Mouse (Mus musculus) hindbrain, embryonic 14.5 days (tissue): Measurements from ENCODE around the gene Mindy4. TPM values are rescaled to one million over a fixed set of nuclear protein-coding genes. Genes with fewer than 3 reads are reported as not detected.

ENCODE experiments used
- ATAC-seq: fragments of 200-750 bp; cut with Nextera tagmentation; 2 replicates; pipeline ENCODE4 v1.8.0; 2017; ENCODE audit warnings: moderate number of reproducible peaks, mild to moderate bottlenecking, moderate TSS enrichment, moderate library complexity; ENCODE audit not compliant: low FRiP score
- DNase-seq: peaks from one replicate; pipeline ENCODE4 v3.0.0-alpha.2; 2015; ENCODE audit warnings: low spot score
- H3K27ac ChIP-seq: fragments of 300-500 bp; sonication (generic); 2 replicates; pipeline ENCODE4 v1.5.1; 2014; ENCODE audit warnings: mild to moderate bottlenecking, moderate library complexity
- H3K27me3 ChIP-seq: fragments of 300-500 bp; sonication (generic); 2 replicates; pipeline ENCODE4 v1.6.1; 2014; ENCODE audit warnings: mild to moderate bottlenecking, low read length, mixed read lengths; ENCODE audit not compliant: control insufficient read depth, insufficient read depth
- H3K36me3 ChIP-seq: fragments of 300-500 bp; sonication (generic); replicated peaks from 2 replicates; pipeline ENCODE4 v1.6.1; 2014; ENCODE audit not compliant: control insufficient read depth, insufficient read depth
- H3K4me1 ChIP-seq: fragments of 300-500 bp; sonication (generic); replicated peaks from 2 replicates; pipeline ENCODE4 v1.6.1; 2014; ENCODE audit warnings: antibody characterized with exemption, low read length, mixed read lengths; ENCODE audit not compliant: control insufficient read depth, insufficient read depth
- H3K4me2 ChIP-seq: fragments of 300-500 bp; sonication (generic); replicated peaks from 2 replicates; pipeline ENCODE4 v1.6.1; 2014; ENCODE audit warnings: mild to moderate bottlenecking, moderate library complexity
- H3K4me3 ChIP-seq: fragments of 300-500 bp; sonication (generic); replicated peaks from 2 replicates; pipeline ENCODE4 v1.5.1; 2014; ENCODE audit warnings: mild to moderate bottlenecking, low read length
- H3K9ac ChIP-seq: fragments of 300-500 bp; sonication (generic); 2 replicates; pipeline ENCODE4 v1.6.1; 2014
- H3K9me3 ChIP-seq: fragments of 300-500 bp; sonication (generic); 2 replicates; pipeline ENCODE4 v1.6.1; 2016; ENCODE audit warnings: low read length; ENCODE audit not compliant: control insufficient read depth
- WGBS: fragments of 180-500 bp; shearing (Covaris S2); extraction: QIAGEN DNeasy Blood & Tissue Kit; methylation state at CpG from one replicate; pipeline ENCODE4 v1.1.7; 2014; 5-methylcytosine and 5-hydroxymethylcytosine counted together
- polyA plus RNA-seq: library from polyadenylated mRNA; unstranded; fragments of >200 nt; fragmentation: Nextera tagmentation; extraction: Ambion mirVana; gene quantifications from 2 replicates; pipeline ENCODE4 v1.2.1, GENCODE M21; 2014

Mindy4 gene
- polyA plus RNA-seq, 1 experiment from 2014 or later: 14.2 TPM

- no peak for DNase-seq
- H3K4me3 ChIP-seq: no peak overlapping the region
- H3K36me3 ChIP-seq: peaks cover 17% of the 10 kb centered on the region; the same call in 1 of the 2 replicates
- H3K4me1 ChIP-seq: no peaks in the 10 kb centered on the region
- no peaks in the 10 kb centered on the region for H3K9me3 ChIP-seq
- no peak overlapping the region for H3K9ac ChIP-seq
- no peak overlapping the region for H3K27ac ChIP-seq
- ATAC-seq: no peak
- WGBS: 92% methylated on average over 2 of the region's 2 CpGs
- H3K27me3 ChIP-seq: no peaks in the 10 kb centered on the region
- no peak overlapping the region for H3K4me2 ChIP-seq
Measured at GRCm38 (mm10) chr6:55299917-55300316, 96.7 kb downstream of the Mindy4 start.

- H3K4me3 ChIP-seq: no peak overlapping the region
- H3K9ac ChIP-seq: no peak overlapping the region
- no peaks in the 10 kb centered on the region for H3K4me1 ChIP-seq
- no peak for ATAC-seq
- H3K4me2 ChIP-seq: no peak overlapping the region
- no peaks in the 10 kb centered on the region for H3K27me3 ChIP-seq
- WGBS: 82% methylated on average over 11 of the region's 11 CpGs
- H3K27ac ChIP-seq: no peak overlapping the region
- H3K36me3 ChIP-seq: peaks cover 17% of the 10 kb centered on the region; the same call in 1 of the 2 replicates
- DNase-seq: no peak
- H3K9me3 ChIP-seq: no peaks in the 10 kb centered on the region
Measured at GRCm38 (mm10) chr6:55300704-55301103, 97.5 kb downstream of the Mindy4 start.

- Histone ChIP-seq H3K27me3 (no peaks in the 10 kb centered on the region), H3K9me3 (no peaks in the 10 kb centered on the region), H3K27ac (no peak overlapping the region), H3K4me1 (no peaks in the 10 kb centered on the region), H3K9ac (no peak overlapping the region), H3K4me3 (no peak overlapping the region), H3K4me2 (no peak overlapping the region), H3K36me3 (no peaks in the 10 kb centered on the region)
- WGBS: 57% methylated on average over 2 of the region's 2 CpGs
- ATAC-seq (no peak), DNase-seq (no peak)
Measured at GRCm38 (mm10) chr6:55310179-55310578, 107.0 kb downstream of the Mindy4 start.

GRCm38 (mm10) chr6:55311962-55312361 is 108.8 kb downstream of the Mindy4 start:
- DNase-seq: no peak
- H3K27me3 ChIP-seq: no peaks in the 10 kb centered on the region
- H3K36me3 ChIP-seq: no peaks in the 10 kb centered on the region
- no peaks in the 10 kb centered on the region for H3K4me1 ChIP-seq
- WGBS: 71% methylated on average over 5 of the region's 5 CpGs
- H3K9ac ChIP-seq: no peak overlapping the region
- no peaks in the 10 kb centered on the region for H3K9me3 ChIP-seq
- H3K4me2 ChIP-seq: no peak overlapping the region
- no peak for ATAC-seq
- H3K27ac ChIP-seq: no peak overlapping the region
- H3K4me3 ChIP-seq: no peak overlapping the region

GRCm38 (mm10) chr6:55313893-55314292 is 110.7 kb downstream of the Mindy4 start:
- H3K27me3 ChIP-seq: no peaks in the 10 kb centered on the region
- WGBS: 97% methylated on average over 4 of the region's 4 CpGs

GRCm38 (mm10) chr6:55314628-55315027 is 111.4 kb downstream of the Mindy4 start:
- H3K4me2 ChIP-seq: no peak overlapping the region
- ATAC-seq (no peak), DNase-seq (no peak)
- no peaks in the 10 kb centered on the region for H3K36me3 ChIP-seq
- H3K27me3 ChIP-seq: no peaks in the 10 kb centered on the region
- WGBS: 90% methylated on average over 8 of the region's 8 CpGs
- no peaks in the 10 kb centered on the region for H3K9me3 ChIP-seq
- H3K27ac ChIP-seq: no peak overlapping the region
- H3K4me3 ChIP-seq: no peak overlapping the region
- H3K9ac ChIP-seq: no peak overlapping the region
- no peaks in the 10 kb centered on the region for H3K4me1 ChIP-seq

More at GRCm38 (mm10) chr6:55313893-55314292, 110.7 kb downstream of the Mindy4 start:
- Histone ChIP-seq H3K4me2 (no peak overlapping the region), H3K9me3 (no peaks in the 10 kb centered on the region), H3K9ac (no peak overlapping the region), H3K4me3 (no peak overlapping the region), H3K27ac (no peak overlapping the region), H3K4me1 (no peaks in the 10 kb centered on the region), H3K36me3 (no peaks in the 10 kb centered on the region)
- ATAC-seq: no peak
- no peak for DNase-seq

- 91% methylated on average over 3 of the region's 3 CpGs for WGBS
- Histone ChIP-seq H3K4me2 (no peak overlapping the region), H3K27ac (no peak overlapping the region), H3K9ac (no peak overlapping the region), H3K9me3 (no peaks in the 10 kb centered on the region), H3K36me3 (no peaks in the 10 kb centered on the region), H3K4me1 (no peaks in the 10 kb centered on the region), H3K4me3 (no peak overlapping the region), H3K27me3 (no peaks in the 10 kb centered on the region)
- no peak for ATAC-seq
- DNase-seq: no peak
Measured at GRCm38 (mm10) chr6:55318597-55318996, 115.4 kb downstream of the Mindy4 start.

GRCm38 (mm10) chr6:55319585-55320551 is 116.7 kb downstream of the Mindy4 start:
- ATAC-seq: no peak
- H3K4me2 ChIP-seq: no peak overlapping the region

GRCm38 (mm10) chr6:55320894-55321293 is 117.7 kb downstream of the Mindy4 start:
- Histone ChIP-seq H3K36me3 (no peaks in the 10 kb centered on the region), H3K4me3 (no peak overlapping the region), H3K4me1 (no peaks in the 10 kb centered on the region), H3K27me3 (no peaks in the 10 kb centered on the region), H3K9me3 (no peaks in the 10 kb centered on the region), H3K9ac (no peak overlapping the region), H3K4me2 (no peak overlapping the region), H3K27ac (no peak overlapping the region)
- WGBS: 87% methylated on average over 4 of the region's 4 CpGs
- DNase-seq (no peak), ATAC-seq (no peak)

More at GRCm38 (mm10) chr6:55319585-55320551, 116.7 kb downstream of the Mindy4 start:
- Histone ChIP-seq H3K27ac (no peak overlapping the region), H3K9me3 (no peaks in the 10 kb centered on the region), H3K27me3 (no peaks in the 10 kb centered on the region), H3K36me3 (no peaks in the 10 kb centered on the region), H3K9ac (no peak overlapping the region), H3K4me3 (no peak overlapping the region), H3K4me1 (no peaks in the 10 kb centered on the region)
- DNase-seq: peak; percentile 34
- 73% methylated on average over 14 of the region's 14 CpGs for WGBS
